Mouse (Mus musculus) ES-Bruce4 (cell line): Measurements from ENCODE around the gene Fam214a.

Experiments used
- CTCF ChIP-seq: IDR thresholded peaks from one replicate; pipeline ENCODE4 v1.8.1; 2011; ENCODE audit warnings: low read depth, low read length
- EP300 ChIP-seq: IDR thresholded peaks from 2 replicates; pipeline ENCODE4 v1.6.1; 2011; ENCODE audit warnings: low read depth, low read length; ENCODE audit not compliant: insufficient read depth
- POLR2A ChIP-seq: IDR thresholded peaks from one replicate; pipeline ENCODE4 v1.8.1; 2011; ENCODE audit warnings: low read length; ENCODE audit not compliant: insufficient read depth

DNA sequence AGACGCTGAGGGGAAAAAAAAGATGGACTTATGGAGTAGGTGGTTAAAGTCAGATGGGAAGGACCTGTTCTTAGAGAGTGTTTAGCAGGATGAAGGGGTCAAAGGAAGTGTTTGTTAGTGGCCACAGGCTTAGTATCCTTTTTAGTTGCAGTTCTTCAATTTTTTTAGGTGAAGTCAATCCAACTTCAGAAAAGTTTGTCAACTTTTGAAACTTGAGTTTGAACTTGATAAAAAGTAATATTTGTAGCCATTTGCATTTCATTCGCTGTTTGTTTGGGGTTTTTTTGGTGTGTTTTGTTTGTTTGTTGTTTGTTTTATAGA, 1.2 kb downstream of the Fam214a start:
- TF ChIP-seq POLR2A (no peak), EP300 (no peak), CTCF (no peak)
